Mouse (Mus musculus) MEL (cell line): ENCODE measurements around the gene Mrtfa. TPM values are rescaled to one million over a fixed set of nuclear protein-coding genes. Genes with fewer than 3 reads are reported as not detected.

Source experiments
- DNase-seq: peaks from one replicate; pipeline ENCODE4 v3.0.0; 2011; ENCODE audit warnings: low read depth, low spot score
- H3K27ac ChIP-seq: 2 replicates; pipeline ENCODE4 v1.5.1; 2012; ENCODE audit warnings: low read depth, mild to moderate bottlenecking, control low read depth, low read length, moderate library complexity; ENCODE audit not compliant: control insufficient read depth
- H3K27me3 ChIP-seq, 2 experiments: fragments of 150-350 bp in 1 of 2; sonication (generic) in 1 of 2; 2 replicates each; pipeline ENCODE4 v1.6.1; 2012; ENCODE audit warnings: low read length in 2 of 2, mild to moderate bottlenecking in 2 of 2, improper control_type of control experiment in 1 of 2, moderate library complexity in 1 of 2; ENCODE audit not compliant: insufficient read depth in 2 of 2, control insufficient read depth in 1 of 2
- H3K36me3 ChIP-seq, 2 experiments: 2 replicates each; pipeline ENCODE4 v1.6.1; 2012 to 2014; ENCODE audit warnings: low read length in 2 of 2, improper control_type of control experiment in 1 of 2, inconsistent platforms in 1 of 2, mild to moderate bottlenecking in 1 of 2; ENCODE audit not compliant: insufficient read depth in 2 of 2, control insufficient read depth in 1 of 2
- H3K4me1 ChIP-seq, 2 experiments: fragments of 150-350 bp in 1 of 2; sonication (generic) in 1 of 2; 2 replicates each; pipeline ENCODE4 v1.6.1; 2012; ENCODE audit warnings: low read length in 2 of 2, improper control_type of control experiment in 1 of 2, mild to moderate bottlenecking in 1 of 2; ENCODE audit not compliant: insufficient read depth in 2 of 2, control insufficient read depth in 1 of 2
- H3K4me3 ChIP-seq, 2 experiments: fragments of 150-350 bp in 1 of 2; sonication (generic) in 1 of 2; 2 replicates each; pipeline ENCODE4 v1.5.1; 2012; ENCODE audit warnings: low read depth in 2 of 2, low read length in 2 of 2, mild to moderate bottlenecking in 2 of 2, moderate library complexity in 2 of 2, control low read depth in 1 of 2, improper control_type of control experiment in 1 of 2; ENCODE audit not compliant: control insufficient read depth in 1 of 2, insufficient read depth in 1 of 2
- H3K79me2 ChIP-seq: 2 replicates; pipeline ENCODE4 v1.6.1; 2012; ENCODE audit warnings: mild to moderate bottlenecking, low read length, moderate library complexity; ENCODE audit not compliant: control insufficient read depth, poor library complexity, insufficient read depth
- H3K9ac ChIP-seq: 2 replicates; pipeline ENCODE4 v1.6.1; 2012; ENCODE audit warnings: low read depth, mild to moderate bottlenecking, control low read depth, low read length, moderate library complexity; ENCODE audit not compliant: control insufficient read depth, poor library complexity, severe bottlenecking
- H3K9me3 ChIP-seq: fragments of 150-350 bp; sonication (generic); replicated peaks from 2 replicates; pipeline ENCODE4 v1.6.1; 2012; ENCODE audit warnings: mild to moderate bottlenecking, low read length, improper control_type of control experiment, moderate library complexity; ENCODE audit not compliant: insufficient read depth
- CHD1 ChIP-seq: IDR thresholded peaks from 2 replicates; pipeline ENCODE4 v1.6.1; 2012; ENCODE audit warnings: low read depth, mild to moderate bottlenecking, inconsistent platforms, low read length, improper control_type of control experiment
- GABPA ChIP-seq: IDR thresholded peaks from 2 replicates; pipeline ENCODE4 v1.6.1; 2012; ENCODE audit warnings: low read depth, mild to moderate bottlenecking, inconsistent platforms, low read length, improper control_type of control experiment, moderate library complexity
- GATA1 ChIP-seq: IDR thresholded peaks from 2 replicates; pipeline ENCODE4 v1.6.1; 2011; ENCODE audit warnings: low read depth, low read length, improper control_type of control experiment
- HCFC1 ChIP-seq: IDR thresholded peaks from 2 replicates; pipeline ENCODE4 v1.6.1; 2012; ENCODE audit warnings: low read depth, mild to moderate bottlenecking, inconsistent platforms, low read length, improper control_type of control experiment, moderate library complexity
- JUND ChIP-seq: IDR thresholded peaks from 2 replicates; pipeline ENCODE4 v1.6.1; 2011; ENCODE audit warnings: low read depth, mild to moderate bottlenecking, improper control_type of control experiment, low read length
- MAFK ChIP-seq: IDR thresholded peaks from 2 replicates; pipeline ENCODE4 v1.6.1; 2011; ENCODE audit warnings: low read depth, mild to moderate bottlenecking, low read length, improper control_type of control experiment, borderline replicate concordance
- MAX ChIP-seq: IDR thresholded peaks from 2 replicates; pipeline ENCODE4 v1.6.1; 2011; ENCODE audit warnings: low read length, improper control_type of control experiment
- MEF2A ChIP-seq: IDR thresholded peaks from 2 replicates; pipeline ENCODE4 v1.6.1; 2014; ENCODE audit warnings: low read depth, mild to moderate bottlenecking, inconsistent platforms, low read length, improper control_type of control experiment; ENCODE audit not compliant: poor library complexity, insufficient replicate concordance, severe bottlenecking; ENCODE audit errors: extremely low read depth
- MXI1 ChIP-seq: IDR thresholded peaks from 2 replicates; pipeline ENCODE4 v1.6.1; 2011; ENCODE audit warnings: mild to moderate bottlenecking, low read depth, low read length, improper control_type of control experiment
- MYB ChIP-seq: IDR thresholded peaks from 2 replicates; pipeline ENCODE4 v1.6.1; 2011; ENCODE audit warnings: mild to moderate bottlenecking, low read depth, low read length, improper control_type of control experiment
- MYC ChIP-seq: IDR thresholded peaks from 2 replicates; pipeline ENCODE4 v1.6.1; 2011; ENCODE audit warnings: low read depth, mild to moderate bottlenecking, low read length, improper control_type of control experiment, moderate library complexity
- NELFE ChIP-seq: IDR thresholded peaks from 2 replicates; pipeline ENCODE4 v1.6.1; 2011; ENCODE audit warnings: low read depth, low read length, improper control_type of control experiment
- NRF1 ChIP-seq: IDR thresholded peaks from 2 replicates; pipeline ENCODE4 v1.6.1; 2014; ENCODE audit warnings: low read depth, mild to moderate bottlenecking, inconsistent platforms, low read length, improper control_type of control experiment, moderate library complexity; ENCODE audit not compliant: poor library complexity, insufficient read depth, severe bottlenecking
- POLR2AphosphoS2 ChIP-seq: IDR thresholded peaks from 2 replicates; pipeline ENCODE4 v1.6.1; 2011; ENCODE audit warnings: low read length, improper control_type of control experiment
- RCOR1 ChIP-seq: IDR thresholded peaks from 2 replicates; pipeline ENCODE4 v1.6.1; 2012; ENCODE audit warnings: low read depth, mild to moderate bottlenecking, inconsistent platforms, low read length, improper control_type of control experiment
- SMC3 ChIP-seq: IDR thresholded peaks from 2 replicates; pipeline ENCODE4 v1.6.1; 2011; ENCODE audit warnings: low read depth, low read length, improper control_type of control experiment
- TAL1 ChIP-seq: IDR thresholded peaks from 2 replicates; pipeline ENCODE4 v1.6.1; 2012; ENCODE audit warnings: mild to moderate bottlenecking, inconsistent platforms, low read length, moderate library complexity, mixed read lengths
- TCF12 ChIP-seq: IDR thresholded peaks from 2 replicates; pipeline ENCODE4 v1.6.1; 2014; ENCODE audit warnings: low read depth, mild to moderate bottlenecking, inconsistent platforms, low read length, improper control_type of control experiment, moderate library complexity
- UBTF ChIP-seq: IDR thresholded peaks from 2 replicates; pipeline ENCODE4 v1.6.1; 2012; ENCODE audit warnings: low read depth, mild to moderate bottlenecking, inconsistent platforms, low read length, improper control_type of control experiment, moderate library complexity, borderline replicate concordance; ENCODE audit not compliant: insufficient read depth
- ZC3H11A ChIP-seq: IDR thresholded peaks from 2 replicates; pipeline ENCODE4 v1.6.1; 2012; ENCODE audit warnings: low read depth, mild to moderate bottlenecking, inconsistent platforms, low read length, improper control_type of control experiment
- ZKSCAN1 ChIP-seq: IDR thresholded peaks from 2 replicates; pipeline ENCODE4 v1.6.1; 2012; ENCODE audit warnings: low read depth, mild to moderate bottlenecking, inconsistent platforms, low read length, improper control_type of control experiment, moderate library complexity
- ZMIZ1 ChIP-seq: IDR thresholded peaks from 2 replicates; pipeline ENCODE4 v1.6.1; 2012; ENCODE audit warnings: low read depth, mild to moderate bottlenecking, inconsistent platforms, low read length, improper control_type of control experiment, moderate library complexity
- ZNF384 ChIP-seq: IDR thresholded peaks from 2 replicates; pipeline ENCODE4 v1.6.1; 2012; ENCODE audit warnings: low read depth, mild to moderate bottlenecking, inconsistent platforms, low read length, improper control_type of control experiment
- polyA plus RNA-seq, 2 experiments: library from polyadenylated mRNA; stranded (reverse) in 1 of 2; unstranded in 1 of 2; fragments of >175 nt in 1 of 2; fragments of >200 nt in 1 of 2; gene quantifications; 2 replicates each; pipeline versions ENCODE4 v1.2.1 to v1.2.4; 2012; ENCODE audit warnings: low replicate concordance in 2 of 2, low read depth in 1 of 2; ENCODE audit not compliant: insufficient read length in 2 of 2, insufficient read depth in 1 of 2, missing spikeins in 1 of 2
- total RNA-seq: library from RNA; depleted of rRNA; stranded (reverse); fragments of 300-350 nt; gene quantifications from 2 replicates; pipeline ENCODE4 v1.2.3, GENCODE M21; 2012

The Mrtfa gene
- total and polyA plus RNA-seq, 3 experiments: 2.6 to 11.9 TPM; not detected in 1

DNA sequence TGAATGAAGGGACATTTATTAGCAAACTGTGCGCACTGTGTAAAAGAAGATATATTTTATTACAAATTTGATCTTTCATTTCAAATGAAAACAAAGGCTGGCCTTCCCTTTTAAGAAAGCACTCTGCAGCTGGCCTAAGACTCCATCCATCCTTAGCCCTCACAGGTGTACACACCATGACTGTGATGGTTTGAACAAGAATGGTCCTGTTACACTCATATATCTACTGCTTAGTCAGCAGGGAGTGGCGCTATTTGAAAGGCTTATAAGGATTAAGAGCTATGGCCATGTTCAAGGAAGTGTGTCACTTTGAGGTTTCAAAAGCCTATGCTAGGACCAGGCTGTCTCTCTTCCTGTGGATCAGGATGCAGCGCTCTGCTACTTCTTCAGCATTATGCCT, 122.8 kb downstream of the Mrtfa start:
- Histone ChIP-seq H3K27ac (no peak overlapping the region), H3K4me3 (no peak overlapping the region), H3K27me3 (no peaks in the 10 kb centered on the region), H3K9ac (no peak overlapping the region), H3K79me2 (no peaks in the 10 kb centered on the region), H3K9me3 (no peaks in the 10 kb centered on the region), H3K36me3 (no peaks in the 10 kb centered on the region), H3K4me1 (no peaks in the 10 kb centered on the region)
- DNase-seq: no peak
- TF ChIP-seq MYC (no peak), TCF12 (no peak)

DNA sequence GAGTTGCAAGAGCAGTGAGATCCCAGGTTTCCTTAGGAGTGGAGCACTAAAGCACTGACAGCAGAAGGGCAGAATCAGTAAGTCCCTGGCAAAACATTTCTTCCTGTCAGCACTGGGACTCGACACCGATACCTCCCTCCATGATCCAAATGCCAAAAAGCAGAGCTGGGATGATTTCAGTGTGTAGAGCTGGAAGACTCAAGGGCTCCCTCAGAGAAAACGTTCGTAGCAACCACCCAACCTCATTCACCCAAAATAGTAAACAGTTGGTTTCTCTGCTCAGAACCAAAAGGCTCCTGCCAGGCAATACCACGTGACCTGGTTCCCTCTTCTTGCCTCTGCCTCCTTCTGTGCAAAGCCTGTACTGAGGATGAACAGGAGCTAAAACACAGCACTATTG, 123.6 kb downstream of the Mrtfa start:
- no peak for DNase-seq
- Histone ChIP-seq H3K4me1 (no peaks in the 10 kb centered on the region), H3K27ac (no peak overlapping the region), H3K79me2 (no peaks in the 10 kb centered on the region)
- TF ChIP-seq JUND (no peak), GATA1 (no peak), TAL1 (no peak), ZNF384 (no peak), ZMIZ1 (no peak), NELFE (no peak), MAX (no peak), UBTF (no peak), MEF2A (no peak), ZC3H11A (no peak), MAFK (no peak)
- TF ChIP-seq, all 39 proteins: peak for 0
- Histone ChIP-seq H3K27me3 (no peaks in the 10 kb centered on the region), H3K9ac (no peak overlapping the region), H3K9me3 (no peaks in the 10 kb centered on the region), H3K36me3 (no peaks in the 10 kb centered on the region), H3K4me3 (no peak overlapping the region)

DNA sequence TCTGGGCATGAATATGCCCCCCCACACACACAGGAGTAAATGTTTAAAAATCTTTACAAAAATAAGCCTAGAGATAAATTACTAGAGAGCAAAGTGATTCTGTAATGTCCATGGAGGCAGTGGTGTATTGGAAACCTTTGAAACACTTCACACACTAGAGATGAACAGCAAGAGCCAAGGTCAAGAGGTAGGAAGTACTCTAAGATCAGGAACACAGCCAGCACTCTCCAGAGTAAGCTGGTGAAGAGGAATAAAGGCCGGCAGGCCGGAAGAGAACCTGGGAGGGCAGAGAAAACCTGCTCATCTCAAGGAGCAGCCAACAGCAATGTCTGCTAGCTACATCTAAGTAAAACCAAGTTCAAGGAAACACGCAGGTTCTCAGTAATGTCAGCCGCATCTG, 125.9 kb downstream of the Mrtfa start:
- no peaks in the 10 kb centered on the region for H3K9me3 ChIP-seq
- TF ChIP-seq MAX: no peak
- no peak for TF ChIP-seq CHD1
- no peak for TF ChIP-seq TCF12
- no peak for TF ChIP-seq HCFC1
- TF ChIP-seq ZKSCAN1: no peak
- TF ChIP-seq SMC3: no peak
- TF ChIP-seq POLR2AphosphoS2: no peak
- no peak for TF ChIP-seq MXI1
- no peak for TF ChIP-seq MAFK
- no peak for TF ChIP-seq GABPA
- no peak for TF ChIP-seq RCOR1
- TF ChIP-seq MYB: no peak
- TF ChIP-seq NRF1: no peak
- H3K79me2 ChIP-seq: no peaks in the 10 kb centered on the region
- no peak overlapping the region for H3K9ac ChIP-seq
- no peaks in the 10 kb centered on the region for H3K36me3 ChIP-seq
- H3K4me3 ChIP-seq: no peak overlapping the region
- no peak overlapping the region for H3K27ac ChIP-seq
- DNase-seq: no peak
- no peaks in the 10 kb centered on the region for H3K4me1 ChIP-seq
- H3K27me3 ChIP-seq: no peaks in the 10 kb centered on the region
